Mouse (Mus musculus) CH12.LX (cell line): Measurements from ENCODE around the gene Gm20388. TPM values are rescaled to one million over a fixed set of nuclear protein-coding genes. Genes with fewer than 3 reads are reported as not detected.

Source experiments
- DNase-seq: peaks from one replicate; pipeline ENCODE4 v3.0.0-alpha.2; 2013; ENCODE audit errors: extremely low read depth
- H3K27ac ChIP-seq: 2 replicates; pipeline ENCODE4 v1.5.1; 2012; ENCODE audit warnings: low read depth, mild to moderate bottlenecking, control low read depth, moderate library complexity; ENCODE audit not compliant: insufficient read depth
- H3K27me3 ChIP-seq: replicated peaks from 2 replicates; pipeline ENCODE3; 2012; ENCODE audit warnings: inconsistent platforms
- H3K36me3 ChIP-seq, 2 experiments: replicated peaks in 1 of 2; 2 replicates each; pipeline versions ENCODE3 to v1.6.1; 2012; ENCODE audit warnings: inconsistent platforms in 1 of 2, low read length in 1 of 2, mild to moderate bottlenecking in 1 of 2, mixed read lengths in 1 of 2, moderate library complexity in 1 of 2; ENCODE audit not compliant: control insufficient read depth in 1 of 2, insufficient read depth in 1 of 2
- H3K4me1 ChIP-seq, 2 experiments: 2 replicates each; pipeline ENCODE4 v1.6.1; 2012; ENCODE audit warnings: inconsistent platforms in 1 of 2, moderate library complexity in 1 of 2; ENCODE audit not compliant: insufficient read depth in 2 of 2, control insufficient read depth in 1 of 2
- H3K4me2 ChIP-seq: 2 replicates; pipeline ENCODE4 v1.6.1; 2012; ENCODE audit warnings: low read depth, mild to moderate bottlenecking, control low read depth; ENCODE audit not compliant: poor library complexity, insufficient read depth, severe bottlenecking
- H3K4me3 ChIP-seq, 3 experiments: fragments of 150-350 bp in 1 of 3; sonication (generic) in 1 of 3; replicated peaks in 1 of 3; 2 replicates each; pipeline versions ENCODE3 to v1.5.1; 2011 to 2012; ENCODE audit warnings: low read depth in 2 of 3, low read length in 2 of 3, mild to moderate bottlenecking in 2 of 3, moderate library complexity in 2 of 3, control low read depth in 1 of 3, improper control_type of control experiment in 1 of 3, inconsistent platforms in 1 of 3, mixed read lengths in 1 of 3; ENCODE audit not compliant: poor library complexity in 1 of 3
- H3K79me2 ChIP-seq: replicated peaks from 2 replicates; pipeline ENCODE4 v1.6.1; 2012; ENCODE audit warnings: mild to moderate bottlenecking, moderate library complexity; ENCODE audit not compliant: control insufficient read depth, poor library complexity, insufficient read depth, severe bottlenecking; ENCODE audit errors: extremely low read depth
- H3K9ac ChIP-seq: 2 replicates; pipeline ENCODE4 v1.6.1; 2012; ENCODE audit warnings: low read depth, mild to moderate bottlenecking, control low read depth, moderate library complexity; ENCODE audit not compliant: insufficient read depth
- H3K9me3 ChIP-seq: replicated peaks from 2 replicates; pipeline ENCODE3; 2012; ENCODE audit warnings: low read length, inconsistent platforms, mixed read lengths
- CHD1 ChIP-seq: IDR thresholded peaks from 2 replicates; pipeline ENCODE4 v1.6.1; 2012; ENCODE audit warnings: low read depth, low read length, improper control_type of control experiment, inconsistent platforms
- CHD2 ChIP-seq: IDR thresholded peaks from 2 replicates; pipeline ENCODE4 v1.6.1; 2011; ENCODE audit warnings: low read length, improper control_type of control experiment
- E2F4 ChIP-seq: IDR thresholded peaks from 2 replicates; pipeline ENCODE4 v1.6.1; 2011; ENCODE audit warnings: low read depth, low read length, improper control_type of control experiment; ENCODE audit not compliant: insufficient replicate concordance
- ELF1 ChIP-seq: IDR thresholded peaks from 2 replicates; pipeline ENCODE4 v1.6.1; 2014; ENCODE audit warnings: low read depth, mild to moderate bottlenecking, inconsistent platforms, low read length, improper control_type of control experiment
- HCFC1 ChIP-seq: IDR thresholded peaks from 2 replicates; pipeline ENCODE4 v1.6.1; 2012; ENCODE audit warnings: low read depth, mild to moderate bottlenecking, inconsistent platforms, low read length, improper control_type of control experiment
- JUN ChIP-seq: IDR thresholded peaks from 2 replicates; pipeline ENCODE4 v1.6.1; 2011; ENCODE audit warnings: low read depth, mild to moderate bottlenecking, low read length, improper control_type of control experiment, moderate library complexity; ENCODE audit not compliant: insufficient read depth
- POLR2A ChIP-seq: IDR thresholded peaks from 2 replicates; pipeline ENCODE4 v1.6.1; 2011; ENCODE audit warnings: low read depth, mild to moderate bottlenecking, improper control_type of control experiment, low read length
- RCOR1 ChIP-seq: conservative IDR thresholded peaks from 2 replicates; pipeline ENCODE4 v1.6.1; 2012; ENCODE audit warnings: low read depth, mild to moderate bottlenecking, inconsistent platforms, low read length, improper control_type of control experiment
- TCF12 ChIP-seq: IDR thresholded peaks from 2 replicates; pipeline ENCODE4 v1.6.1; 2014; ENCODE audit warnings: low read depth, mild to moderate bottlenecking, inconsistent platforms, low read length, improper control_type of control experiment
- USF1 ChIP-seq: IDR thresholded peaks from 2 replicates; pipeline ENCODE4 v1.6.1; 2014; ENCODE audit warnings: low read depth, mild to moderate bottlenecking, inconsistent platforms, low read length, improper control_type of control experiment
- ZC3H11A ChIP-seq: IDR thresholded peaks from 2 replicates; pipeline ENCODE4 v1.6.1; 2012; ENCODE audit warnings: low read depth, mild to moderate bottlenecking, inconsistent platforms, low read length, improper control_type of control experiment
- ZKSCAN1 ChIP-seq: IDR thresholded peaks from 2 replicates; pipeline ENCODE4 v1.6.1; 2012; ENCODE audit warnings: low read depth, inconsistent platforms, low read length, improper control_type of control experiment, borderline replicate concordance
- dilution Hi-C: fragments of 300-500 bp; cut with MboI; formaldehyde crosslinking; loops from 2 replicates; pipeline ENCODE4 v1.14.3; 2020; ENCODE audit warnings: low sequenced_read_pairs; ENCODE audit not compliant: extremely low pct_unique_long_range_greater_than_20kb, extremely low pct_ligation_motif_present
- in situ Hi-C: fragments of 300-500 bp; cut with MboI; formaldehyde crosslinking; loops from 3 replicates; pipeline ENCODE4 v1.14.3; 2019; ENCODE audit warnings: low sequenced_read_pairs, low pct_ligation_motif_present, low pct_unique_long_range_greater_than_20kb, mixed read lengths
- polyA plus RNA-seq: library from polyadenylated mRNA; unstranded; fragments of >175 nt; gene quantifications from 2 replicates; pipeline ENCODE4 v1.2.1, GENCODE M21; 2012; ENCODE audit warnings: low read depth; ENCODE audit not compliant: insufficient read length
- total RNA-seq, 2 experiments: library from RNA; depleted of rRNA; stranded (reverse); fragments of 300-350 nt in 1 of 2; fragments of >200 nt in 1 of 2; gene quantifications; 2 replicates each; pipeline ENCODE4 v1.2.3; 2012 to 2014

Gene Gm20388
- total and polyA plus RNA-seq, 3 experiments = 14.8 to 26.3 (median 22.2) TPM

- no peak overlapping the region for H3K4me2 ChIP-seq
- H3K27me3 ChIP-seq = peaks cover 58% of the 10 kb centered on the region
- TF ChIP-seq HCFC1 = no peak
- no peak for TF ChIP-seq ELF1
- no peak for TF ChIP-seq TCF12
- TF ChIP-seq USF1 = no peak
- TF ChIP-seq E2F4 = no peak
- TF ChIP-seq CHD1 = no peak
- no peak for TF ChIP-seq ZKSCAN1
- TF ChIP-seq CHD2 = no peak
- TF ChIP-seq JUN = no peak
- TF ChIP-seq ZC3H11A = no peak
- no peak overlapping the region for H3K27ac ChIP-seq
- no peaks in the 10 kb centered on the region for H3K4me1 ChIP-seq
- H3K9me3 ChIP-seq = peaks cover 30% of the 10 kb centered on the region
- H3K36me3 ChIP-seq = no peaks in the 10 kb centered on the region
- dilution Hi-C loops (no loop called here), in situ Hi-C loops (no loop called here)
- H3K79me2 ChIP-seq = no peaks in the 10 kb centered on the region
- no peak overlapping the region for H3K4me3 ChIP-seq
- DNase-seq = no peak
- no peak overlapping the region for H3K9ac ChIP-seq
These were observed 1741.3 kb downstream of the Gm20388 start for GRCm38 (mm10) chr8:121651874-121652361.

GRCm38 (mm10) chr8:121652774-121653323, 1742.2 kb downstream of the Gm20388 start, which contains the start of gene Zcchc14:
Gene Zcchc14 (minus strand): TSS chr8:121652901.
- dilution Hi-C loops = no loop called here
- no peak within 1 kb of the TSS for H3K4me3 ChIP-seq
- H3K79me2 ChIP-seq = no peaks in the 10 kb centered on the region
- TF ChIP-seq USF1 (no peak), POLR2A (no peak), RCOR1 (no peak)
- TF ChIP-seq, all 38 proteins: peak for 0
- Histone ChIP-seq H3K9me3 (peaks cover 30% of the 10 kb centered on the region), H3K4me2 (no peak within 1 kb of the TSS), H3K27ac (no peak within 1 kb of the TSS), H3K36me3 (no peaks in the 10 kb centered on the region), H3K4me1 (no peaks in the 10 kb centered on the region), H3K27me3 (peaks cover 59% of the 10 kb centered on the region), H3K9ac (no peak within 1 kb of the TSS)
- no peak for DNase-seq
- in situ Hi-C loops = no loop called here
